Mouse (Mus musculus): Measurements from ENCODE around the gene Cnnm1. TPM values are rescaled to one million over a fixed set of nuclear protein-coding genes. Genes with fewer than 3 reads are reported as not detected.

Gene Cnnm1
- polyA plus RNA-seq, 1 experiment from 2014 or later, result 0.06 TPM

DNA sequence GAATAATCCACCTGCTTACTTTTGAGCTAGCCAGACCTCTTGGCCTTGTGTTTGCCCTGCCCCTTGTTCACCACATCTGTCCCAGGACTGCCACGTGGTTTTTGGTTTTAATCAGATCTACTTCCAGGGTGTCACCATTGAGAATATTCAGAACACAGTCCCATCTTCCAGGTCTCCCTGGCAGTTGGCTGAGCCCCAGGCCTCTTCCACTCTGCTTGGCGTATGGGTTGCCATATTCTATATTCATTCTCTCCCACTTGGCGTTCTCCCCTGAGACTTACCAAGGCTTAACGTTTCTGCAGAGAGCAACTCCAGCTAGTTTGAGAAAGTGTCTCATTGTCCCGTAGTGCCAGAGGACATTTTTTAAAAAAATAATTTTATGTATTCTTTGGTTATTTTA, 2.7 kb downstream of the Cnnm1 start:
- H3K36me3 ChIP-seq, result no peaks in the 10 kb centered on the region
- ATAC-seq (ENCODE audit: insufficient number of reproducible peaks, low FRiP score), result no peak
- no peak overlapping the region for H3K9ac ChIP-seq
- peaks cover 3% of the 10 kb centered on the region; the same call in 1 of the 2 replicates for H3K9me3 ChIP-seq (replicated peaks)
- H3K27ac ChIP-seq (ENCODE audit: poor library complexity, severe bottlenecking), result no peak overlapping the region
- no peak overlapping the region for H3K4me3 ChIP-seq
- H3K4me1 ChIP-seq (replicated peaks), result peaks cover 9% of the 10 kb centered on the region
- 78% methylated on average over 5 of the region's 5 CpGs for WGBS
- H3K27me3 ChIP-seq (replicated peaks), result peaks cover 63% of the 10 kb centered on the region
- no peak overlapping the region for H3K4me2 ChIP-seq

DNA sequence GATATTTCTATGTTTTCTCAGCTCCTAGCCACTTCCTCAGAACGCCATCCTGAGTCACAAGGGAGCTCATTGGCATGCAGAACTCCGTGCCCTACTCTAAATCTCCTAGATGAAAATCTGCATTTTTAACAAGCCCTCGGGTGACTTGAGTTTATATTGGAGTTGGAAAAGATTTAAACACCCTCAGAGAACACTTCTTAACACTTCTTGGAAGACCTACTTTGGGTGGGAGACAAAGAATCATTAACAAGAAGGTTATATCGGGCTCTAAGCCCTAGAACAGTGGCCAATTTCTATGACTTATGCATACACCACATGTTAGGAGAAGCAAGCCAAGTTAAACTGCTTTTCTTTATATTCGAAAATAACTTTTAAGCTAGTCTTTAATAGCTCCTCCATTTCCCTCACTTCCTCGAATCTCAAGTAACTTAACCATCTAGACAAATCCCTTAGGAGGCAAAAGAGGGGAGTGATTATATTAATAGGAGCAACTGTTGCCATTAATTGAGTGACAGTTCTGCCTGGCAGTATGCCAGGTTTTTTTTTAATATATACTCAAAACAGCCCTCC, 4.5 kb downstream of the Cnnm1 start:
- Histone ChIP-seq H3K4me2 (no peak overlapping the region), H3K27me3 (replicated peaks) (peaks cover 47% of the 10 kb centered on the region), H3K36me3 (no peaks in the 10 kb centered on the region), H3K27ac (ENCODE audit: poor library complexity, severe bottlenecking) (no peak overlapping the region), H3K4me1 (replicated peaks) (peaks cover 9% of the 10 kb centered on the region), H3K9ac (no peak overlapping the region), H3K9me3 (replicated peaks) (peaks cover 3% of the 10 kb centered on the region; the same call in 1 of the 2 replicates), H3K4me3 (no peak overlapping the region)
- ATAC-seq (ENCODE audit: insufficient number of reproducible peaks, low FRiP score), result no peak
- WGBS, result 72% methylated on average over 6 of the region's 6 CpGs

DNA sequence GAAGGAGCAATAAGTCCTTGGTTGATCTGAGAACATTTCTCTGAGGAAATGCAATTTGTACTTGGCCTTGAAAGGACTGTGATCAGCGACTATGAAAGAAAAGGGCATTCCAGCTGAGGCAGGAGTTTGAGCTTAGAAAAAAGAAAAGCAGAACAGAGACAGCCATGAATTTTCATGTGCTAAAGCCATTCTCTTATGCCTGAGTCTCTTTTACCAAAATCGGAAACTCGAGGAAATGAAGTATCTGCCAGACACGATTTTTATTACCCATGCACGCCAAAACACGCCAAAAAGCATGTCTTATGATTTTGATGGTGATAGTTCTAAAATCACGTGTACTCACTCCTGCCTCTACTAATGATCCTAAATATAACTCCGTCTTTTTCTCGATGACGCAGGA, 11.3 kb downstream of the Cnnm1 start:
- Histone ChIP-seq H3K9ac (no peak overlapping the region), H3K27me3 (replicated peaks) (peaks cover 3% of the 10 kb centered on the region; the same call in 1 of the 2 replicates), H3K4me2 (no peak overlapping the region), H3K9me3 (replicated peaks) (no peaks in the 10 kb centered on the region), H3K36me3 (no peaks in the 10 kb centered on the region), H3K4me3 (no peak overlapping the region), H3K4me1 (replicated peaks) (no peaks in the 10 kb centered on the region), H3K27ac (ENCODE audit: poor library complexity, severe bottlenecking) (no peak overlapping the region)
- ATAC-seq (ENCODE audit: insufficient number of reproducible peaks, low FRiP score), result no peak
- WGBS, result 84% methylated on average over 10 of the region's 10 CpGs

DNA sequence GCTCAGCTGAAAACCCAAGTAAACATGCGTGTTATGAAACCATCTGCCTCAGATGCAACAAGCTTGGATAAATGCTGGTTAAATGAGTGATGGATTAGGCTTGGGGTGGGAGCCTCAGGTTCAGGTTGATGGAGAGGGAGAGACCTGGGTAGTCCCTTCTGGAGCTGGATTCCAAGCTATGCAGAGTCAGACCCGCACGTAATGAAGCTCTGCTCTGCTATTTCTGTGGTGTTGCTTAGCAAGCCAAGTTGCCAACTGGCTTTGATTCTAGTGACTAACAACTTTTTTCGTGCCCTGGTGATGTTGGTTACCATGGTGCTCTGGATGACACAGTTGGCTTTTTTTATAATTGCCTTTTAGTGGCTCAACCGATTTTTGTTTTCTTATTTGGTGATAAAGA, 11.9 kb downstream of the Cnnm1 start:
- WGBS, result 73% methylated on average over 5 of the region's 5 CpGs
- Histone ChIP-seq H3K27me3 (replicated peaks) (peaks cover 3% of the 10 kb centered on the region; the same call in 1 of the 2 replicates), H3K36me3 (no peaks in the 10 kb centered on the region)

DNA sequence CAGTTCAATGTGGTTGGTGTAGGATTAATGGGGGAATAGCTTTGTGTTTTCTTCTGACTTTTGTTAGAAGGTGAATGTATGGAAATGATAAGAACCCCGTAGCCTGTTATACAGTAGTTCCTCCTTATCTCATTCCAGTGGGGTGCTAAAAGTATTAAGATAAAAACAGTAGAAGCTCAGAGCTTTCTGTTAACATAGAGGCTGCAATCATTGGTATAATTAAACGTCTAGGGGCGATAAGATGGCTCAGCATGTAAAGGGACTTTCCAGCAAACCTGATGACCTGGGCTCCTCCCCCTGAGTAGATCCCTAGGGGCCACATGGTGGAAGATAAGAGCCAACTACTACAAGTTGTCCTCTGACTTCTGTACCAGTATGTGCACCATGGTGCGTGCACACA, 12.8 kb downstream of the Cnnm1 start:
- no peaks in the 10 kb centered on the region for H3K36me3 ChIP-seq
- no peak overlapping the region for H3K4me3 ChIP-seq
- no peak for ATAC-seq (ENCODE audit: insufficient number of reproducible peaks, low FRiP score)
- H3K9me3 ChIP-seq (replicated peaks), result no peaks in the 10 kb centered on the region
- H3K27me3 ChIP-seq (replicated peaks), result no peaks in the 10 kb centered on the region
- no peaks in the 10 kb centered on the region for H3K4me1 ChIP-seq (replicated peaks)
- H3K4me2 ChIP-seq, result no peak overlapping the region
- H3K27ac ChIP-seq (ENCODE audit: poor library complexity, severe bottlenecking), result no peak overlapping the region
- H3K9ac ChIP-seq, result no peak overlapping the region
- WGBS, result 39% methylated on average over 4 of the region's 4 CpGs

More for the DNA sequence above, 11.9 kb downstream of the Cnnm1 start:
- Histone ChIP-seq H3K4me3 (no peak overlapping the region), H3K27ac (ENCODE audit: poor library complexity, severe bottlenecking) (no peak overlapping the region), H3K9ac (no peak overlapping the region), H3K9me3 (replicated peaks) (no peaks in the 10 kb centered on the region), H3K4me2 (no peak overlapping the region), H3K4me1 (replicated peaks) (no peaks in the 10 kb centered on the region)
- ATAC-seq (ENCODE audit: insufficient number of reproducible peaks, low FRiP score), result no peak

DNA sequence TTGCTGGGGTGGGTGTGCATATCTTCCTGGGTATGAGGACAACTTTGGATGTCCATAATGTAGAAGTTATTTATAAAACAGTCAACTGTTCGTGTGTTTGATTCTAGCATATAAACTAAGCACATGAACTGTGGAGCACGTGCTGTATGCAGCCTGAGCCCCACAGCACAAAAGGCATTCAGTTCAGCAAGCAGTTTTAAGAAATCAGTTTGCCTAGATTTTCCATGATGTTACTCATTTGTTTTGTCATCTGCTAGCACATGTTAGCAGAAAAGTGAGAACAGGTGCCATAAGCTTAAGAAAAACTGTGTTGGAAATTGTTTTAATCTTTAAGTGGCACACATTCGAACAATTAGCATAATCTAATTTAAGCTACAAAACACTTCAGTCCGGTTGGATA, 19.7 kb downstream of the Cnnm1 start:
- H3K4me1 ChIP-seq (replicated peaks), result no peaks in the 10 kb centered on the region
- 70% methylated on average over 4 of the region's 4 CpGs for WGBS
- no peak overlapping the region for H3K4me2 ChIP-seq
- no peak overlapping the region for H3K4me3 ChIP-seq
- no peak for ATAC-seq (ENCODE audit: insufficient number of reproducible peaks, low FRiP score)
- H3K9me3 ChIP-seq (replicated peaks), result no peaks in the 10 kb centered on the region
- no peaks in the 10 kb centered on the region for H3K27me3 ChIP-seq (replicated peaks)
- no peak overlapping the region for H3K27ac ChIP-seq (ENCODE audit: poor library complexity, severe bottlenecking)
- H3K36me3 ChIP-seq, result no peaks in the 10 kb centered on the region
- H3K9ac ChIP-seq, result no peak overlapping the region

DNA sequence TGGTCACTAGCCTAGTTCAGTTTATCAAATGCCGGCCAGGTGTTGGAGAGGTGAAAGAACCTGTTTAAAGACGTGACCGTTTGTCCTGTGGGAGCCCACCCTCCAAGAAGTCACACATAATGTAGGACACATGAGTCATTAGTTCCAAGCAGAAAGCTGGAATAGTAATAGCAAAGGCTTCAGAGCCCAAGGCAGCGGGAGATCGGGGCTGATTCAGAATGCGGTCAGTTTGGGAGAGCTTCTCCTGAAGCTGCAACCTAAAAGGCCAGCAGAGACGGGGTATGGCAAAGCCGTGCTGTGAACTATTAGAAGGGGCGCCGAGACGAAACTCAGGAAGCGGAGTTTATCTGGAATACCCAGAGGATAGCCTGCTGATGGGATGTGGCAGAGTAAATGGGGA, 20.2 kb downstream of the Cnnm1 start:
- Histone ChIP-seq H3K4me2 (no peak overlapping the region), H3K27ac (ENCODE audit: poor library complexity, severe bottlenecking) (no peak overlapping the region), H3K4me1 (replicated peaks) (0 out of 2 replicates have a peak, but pooled peaks cover 3% of the 10 kb centered on the region), H3K4me3 (no peak overlapping the region), H3K36me3 (no peaks in the 10 kb centered on the region), H3K9ac (no peak overlapping the region), H3K27me3 (replicated peaks) (no peaks in the 10 kb centered on the region), H3K9me3 (replicated peaks) (no peaks in the 10 kb centered on the region)
- ATAC-seq (ENCODE audit: insufficient number of reproducible peaks, low FRiP score), result no peak
- WGBS, result 81% methylated on average over 12 of the region's 12 CpGs

DNA sequence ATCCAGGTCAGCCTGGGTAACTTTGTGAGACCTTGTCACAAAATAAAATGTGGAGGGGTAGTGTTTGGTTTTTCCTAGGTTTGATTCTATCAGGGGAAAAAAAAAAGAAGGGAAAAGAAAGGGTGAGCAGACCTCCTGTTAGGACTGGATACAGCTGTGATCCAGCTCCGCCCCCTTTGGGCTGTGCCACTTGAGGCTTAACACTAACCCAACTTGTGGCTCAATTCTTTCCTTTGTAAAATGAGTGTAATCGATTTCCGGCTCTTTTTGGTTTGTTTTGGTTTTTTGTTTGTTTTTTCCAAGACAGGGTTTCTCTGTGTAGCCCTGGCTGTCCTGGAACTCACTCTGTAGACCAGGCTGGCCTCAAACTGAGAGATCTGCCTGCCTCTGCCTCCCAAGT, 21.9 kb downstream of the Cnnm1 start:
- no peaks in the 10 kb centered on the region for H3K9me3 ChIP-seq (replicated peaks)
- no peak for ATAC-seq (ENCODE audit: insufficient number of reproducible peaks, low FRiP score)
- no peak overlapping the region for H3K27ac ChIP-seq (ENCODE audit: poor library complexity, severe bottlenecking)
- H3K4me1 ChIP-seq (replicated peaks), result peaks cover 7% of the 10 kb centered on the region; the same call in 1 of the 2 replicates
- no peak overlapping the region for H3K9ac ChIP-seq
- H3K4me2 ChIP-seq, result no peak overlapping the region
- no peaks in the 10 kb centered on the region for H3K36me3 ChIP-seq
- H3K27me3 ChIP-seq (replicated peaks), result no peaks in the 10 kb centered on the region
- no peak overlapping the region for H3K4me3 ChIP-seq
- WGBS, result 85% methylated on average over 3 of the region's 3 CpGs

DNA sequence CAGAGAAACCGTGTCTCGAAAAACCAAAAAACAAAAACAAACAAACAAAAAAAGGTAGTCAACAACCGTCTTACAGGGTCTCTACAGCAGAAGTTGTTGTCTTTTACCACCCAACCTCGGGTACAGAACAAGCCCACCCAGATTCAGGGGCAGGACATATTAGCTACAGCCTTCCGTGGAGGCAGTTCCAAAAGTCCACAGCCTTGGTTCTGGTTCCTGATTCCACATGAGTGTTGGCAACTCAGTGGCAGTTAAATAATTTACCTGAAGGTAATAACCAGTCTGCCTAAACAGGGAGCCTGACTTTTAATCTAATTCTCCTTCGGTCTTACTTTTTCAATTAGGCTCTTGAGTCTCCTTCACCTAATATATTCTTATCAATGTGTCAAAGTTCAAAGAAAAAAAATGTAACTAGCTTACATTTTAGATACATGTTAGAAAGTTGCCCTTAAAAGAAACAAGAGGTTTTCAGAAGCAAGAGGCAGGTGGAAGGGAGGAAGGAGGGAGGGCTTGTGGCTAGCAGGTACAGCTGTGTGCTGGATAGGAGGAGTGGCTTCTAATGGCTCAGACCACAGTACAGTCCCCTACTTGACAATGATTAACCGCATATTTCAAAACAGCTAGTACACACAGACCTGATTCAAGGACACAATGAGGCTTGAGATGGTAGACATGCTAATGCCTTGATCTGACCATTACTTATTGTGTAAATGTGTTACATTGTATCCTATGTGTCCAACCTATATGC, 23.5 kb downstream of the Cnnm1 start:
- Histone ChIP-seq H3K4me1 (replicated peaks) (peaks cover 7% of the 10 kb centered on the region; the same call in 1 of the 2 replicates), H3K4me3 (no peak overlapping the region), H3K9me3 (replicated peaks) (no peaks in the 10 kb centered on the region), H3K27me3 (replicated peaks) (no peaks in the 10 kb centered on the region), H3K36me3 (no peaks in the 10 kb centered on the region), H3K4me2 (no peak overlapping the region), H3K27ac (ENCODE audit: poor library complexity, severe bottlenecking) (no peak overlapping the region), H3K9ac (no peak overlapping the region)
- WGBS, result 76% methylated on average over 7 of the region's 7 CpGs
- ATAC-seq (ENCODE audit: insufficient number of reproducible peaks, low FRiP score), result no peak

DNA sequence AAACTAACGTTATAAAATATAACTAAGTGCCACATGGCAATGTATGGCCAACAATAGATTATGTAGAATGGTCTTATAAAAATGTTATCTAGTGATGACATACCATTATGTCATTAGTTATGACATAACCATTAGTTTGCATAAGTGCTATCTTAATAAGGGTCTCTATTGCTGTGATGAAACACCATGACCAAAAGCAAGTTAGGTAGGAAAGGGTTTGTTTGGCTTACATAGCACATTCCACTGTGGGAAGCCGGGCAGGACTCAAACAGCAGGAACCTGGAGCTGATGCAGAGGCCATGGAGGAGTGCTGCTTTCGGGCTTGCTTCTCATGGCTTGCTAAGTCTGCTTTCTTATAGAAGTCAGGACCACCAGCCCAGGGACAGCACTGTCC, 24.1 kb downstream of the Cnnm1 start:
- no peaks in the 10 kb centered on the region for H3K27me3 ChIP-seq (replicated peaks)
- H3K36me3 ChIP-seq, result no peaks in the 10 kb centered on the region
- no peaks in the 10 kb centered on the region for H3K9me3 ChIP-seq (replicated peaks)
- 71% methylated on average over 3 of the region's 3 CpGs for WGBS
- no peak overlapping the region for H3K4me2 ChIP-seq
- H3K27ac ChIP-seq (ENCODE audit: poor library complexity, severe bottlenecking), result no peak overlapping the region
- H3K4me1 ChIP-seq (replicated peaks), result peaks cover 7% of the 10 kb centered on the region; the same call in 1 of the 2 replicates
- ATAC-seq (ENCODE audit: insufficient number of reproducible peaks, low FRiP score), result no peak
- H3K4me3 ChIP-seq, result no peak overlapping the region
- no peak overlapping the region for H3K9ac ChIP-seq

DNA sequence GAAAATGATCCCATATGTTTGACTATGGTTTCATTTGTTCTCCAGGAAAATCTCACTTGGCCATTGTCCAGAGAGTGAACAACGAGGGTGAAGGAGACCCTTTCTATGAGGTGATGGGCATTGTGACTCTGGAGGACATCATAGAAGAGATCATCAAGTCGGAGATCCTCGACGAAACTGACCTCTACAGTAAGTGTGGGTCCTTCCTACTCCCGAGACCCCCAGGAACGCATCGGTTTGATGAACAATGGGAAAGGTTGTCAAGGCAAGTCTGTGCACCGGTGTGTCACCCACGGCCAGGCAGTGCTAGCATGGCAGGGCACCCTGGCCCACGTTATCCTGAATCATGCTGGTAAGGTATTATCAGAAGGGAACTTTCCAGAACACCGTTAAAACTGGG, 24.8 kb downstream of the Cnnm1 start:
- no peak overlapping the region for H3K27ac ChIP-seq (ENCODE audit: poor library complexity, severe bottlenecking)
- H3K9ac ChIP-seq, result no peak overlapping the region
- no peaks in the 10 kb centered on the region for H3K9me3 ChIP-seq (replicated peaks)
- H3K4me2 ChIP-seq, result no peak overlapping the region
- H3K4me3 ChIP-seq, result no peak overlapping the region
- no peaks in the 10 kb centered on the region for H3K36me3 ChIP-seq
- WGBS, result 84% methylated on average over 11 of the region's 11 CpGs
- no peaks in the 10 kb centered on the region for H3K27me3 ChIP-seq (replicated peaks)
- H3K4me1 ChIP-seq (replicated peaks), result peaks cover 7% of the 10 kb centered on the region; the same call in 1 of the 2 replicates
- ATAC-seq (ENCODE audit: insufficient number of reproducible peaks, low FRiP score), result no peak

Data from heart, embryonic 12.5 days (tissue).